Mouse (Mus musculus): Measurements from ENCODE around the gene Fcamr. TPM values are rescaled to one million over a fixed set of nuclear protein-coding genes. Genes with fewer than 3 reads are reported as not detected.

Fcamr gene
- polyA plus RNA-seq, 1 experiment from 2014 or later: not detected

Other genes with a start within 250 kb of the Fcamr start
- not detected in 2 replicates for gene Zp3r, start 171.3 kb upstream of the Fcamr start, polyA plus RNA-seq (2015; fragmentation: Nextera tagmentation; extraction: Ambion mirVana)
- gene C4bp, start 139.3 kb upstream of the Fcamr start, polyA plus RNA-seq (2015; fragmentation: Nextera tagmentation; extraction: Ambion mirVana): not detected in 2 replicates
- gene Gm29427, start 85.1 kb upstream of the Fcamr start, polyA plus RNA-seq (2015; fragmentation: Nextera tagmentation; extraction: Ambion mirVana): not detected in 2 replicates
- gene Yod1, start 83.6 kb upstream of the Fcamr start, polyA plus RNA-seq (2015; fragmentation: Nextera tagmentation; extraction: Ambion mirVana): 12.4 and 12.5 TPM in 2 replicates
- 8.7 and 9.4 TPM in 2 replicates for gene Pfkfb2, start 71.6 kb upstream of the Fcamr start, polyA plus RNA-seq (2015; fragmentation: Nextera tagmentation; extraction: Ambion mirVana)
- 1.2 and 1.3 TPM in 2 replicates for gene AA986860, start 68.9 kb upstream of the Fcamr start, polyA plus RNA-seq (2015; fragmentation: Nextera tagmentation; extraction: Ambion mirVana)
- gene Pigr, start 25.8 kb downstream of the Fcamr start, polyA plus RNA-seq (2015; fragmentation: Nextera tagmentation; extraction: Ambion mirVana): not detected in 2 replicates
- gene Fcmr, start 64.8 kb downstream of the Fcamr start, polyA plus RNA-seq (2015; fragmentation: Nextera tagmentation; extraction: Ambion mirVana): not detected in 2 replicates
- gene Il24, start 86.6 kb downstream of the Fcamr start, polyA plus RNA-seq (2015; fragmentation: Nextera tagmentation; extraction: Ambion mirVana): not detected in 2 replicates
- gene Il20, start 110.5 kb downstream of the Fcamr start, polyA plus RNA-seq (2015; fragmentation: Nextera tagmentation; extraction: Ambion mirVana): not detected in 2 replicates
- not detected in 2 replicates for gene Il19, start 139.2 kb downstream of the Fcamr start, polyA plus RNA-seq (2015; fragmentation: Nextera tagmentation; extraction: Ambion mirVana)
- gene Il10, start 218.9 kb downstream of the Fcamr start, polyA plus RNA-seq (2015; fragmentation: Nextera tagmentation; extraction: Ambion mirVana): 0.10 TPM in 1 of 2 replicates, not detected in the other

All from limb, embryonic 13.5 days (tissue).